Mouse (Mus musculus): ENCODE measurements around the gene Setmar.

Setmar gene

GRCm38 (mm10) chr6:108064918-108065526, at the start of gene Setmar:
Setmar (plus strand) TSS chr6:108065045.
- DNase-seq (ENCODE audit: low spot score): peak; percentile 94

GRCm38 (mm10) chr6:108021646-108022045, 43.2 kb upstream of the Setmar start:
- DNase-seq (ENCODE audit: low spot score): peak; percentile 15

- DNase-seq (ENCODE audit: low spot score): peak; percentile 65
Observed at GRCm38 (mm10) chr6:108055041-108055440, 9.8 kb upstream of the Setmar start.

- DNase-seq (ENCODE audit: low spot score): no peak
Observed at GRCm38 (mm10) chr6:108055946-108056345, 8.9 kb upstream of the Setmar start.

- DNase-seq (ENCODE audit: low spot score): no peak
Observed at GRCm38 (mm10) chr6:108057353-108057752, 7.5 kb upstream of the Setmar start.

GRCm38 (mm10) chr6:108058066-108058465, 6.8 kb upstream of the Setmar start:
- no peak for DNase-seq (ENCODE audit: low spot score)

GRCm38 (mm10) chr6:108061121-108061520, 3.7 kb upstream of the Setmar start:
- DNase-seq (ENCODE audit: low spot score): no peak

DNA sequence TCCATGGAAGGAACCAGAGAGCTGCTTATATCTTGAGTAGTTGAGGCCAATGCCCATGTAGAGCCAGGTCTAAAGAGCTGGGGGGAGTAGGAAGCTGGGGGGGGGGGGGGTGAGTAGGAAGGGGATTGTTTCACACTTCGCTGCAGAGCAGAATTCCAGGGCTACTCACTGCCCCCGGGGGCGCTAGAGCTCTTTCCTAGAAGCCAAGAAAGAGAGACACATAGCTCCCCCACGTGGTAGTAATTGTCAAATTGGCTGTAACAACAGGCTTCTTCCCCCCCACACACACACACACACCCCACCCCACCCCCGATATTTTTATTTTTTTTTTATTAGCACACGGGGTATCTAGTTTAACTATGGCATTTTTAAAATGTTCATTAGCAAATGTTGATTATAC, 738 bp downstream of the Setmar start:
- DNase-seq (ENCODE audit: low spot score): peak; percentile 72

- no peak for DNase-seq (ENCODE audit: low spot score)
Observed at GRCm38 (mm10) chr6:108070947-108071346, 6.1 kb downstream of the Setmar start.

DNA sequence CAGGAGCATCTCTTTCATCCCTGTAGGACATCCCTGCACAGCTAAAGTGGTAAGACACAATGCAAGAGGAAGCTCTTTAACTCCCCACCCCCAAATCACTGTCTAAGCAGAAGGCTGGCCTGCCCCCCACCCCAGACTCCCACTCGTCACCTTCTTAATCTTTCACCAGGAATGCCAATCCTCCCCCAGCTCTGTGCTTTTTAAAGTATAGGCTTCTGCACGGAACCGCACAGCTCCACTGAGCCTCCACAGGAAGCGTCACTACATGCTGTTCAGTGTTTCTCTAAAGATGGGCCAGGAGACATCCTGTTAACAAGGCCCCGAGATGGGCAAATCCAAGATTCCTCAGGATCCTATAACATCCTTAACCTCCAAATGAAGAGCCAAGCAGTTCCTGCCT, 8.2 kb downstream of the Setmar start:
- no peak for DNase-seq (ENCODE audit: low spot score)

- no peak for DNase-seq (ENCODE audit: low spot score)
Observed at GRCm38 (mm10) chr6:108073931-108074330, 9.1 kb downstream of the Setmar start.

DNA sequence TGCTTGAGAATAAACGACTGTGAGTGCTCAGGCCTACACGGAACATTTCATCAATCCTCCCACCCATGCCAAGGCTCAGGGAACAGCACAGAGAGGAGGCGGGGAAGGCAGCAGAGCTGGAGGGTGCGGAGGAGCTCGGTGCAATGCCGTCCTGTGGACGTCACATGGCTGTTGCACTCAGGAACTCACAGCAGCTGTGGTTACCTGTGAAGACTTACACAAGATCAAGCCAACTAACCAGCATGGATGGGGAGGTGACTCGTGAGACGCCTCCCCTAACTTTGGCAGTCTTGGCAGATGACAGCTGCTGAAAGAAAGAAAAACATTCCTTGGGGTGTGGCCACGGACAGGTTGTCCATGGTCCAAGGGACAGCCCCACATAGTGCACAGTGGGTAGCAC, 9.8 kb downstream of the Setmar start:
- no peak for DNase-seq (ENCODE audit: low spot score)

DNA sequence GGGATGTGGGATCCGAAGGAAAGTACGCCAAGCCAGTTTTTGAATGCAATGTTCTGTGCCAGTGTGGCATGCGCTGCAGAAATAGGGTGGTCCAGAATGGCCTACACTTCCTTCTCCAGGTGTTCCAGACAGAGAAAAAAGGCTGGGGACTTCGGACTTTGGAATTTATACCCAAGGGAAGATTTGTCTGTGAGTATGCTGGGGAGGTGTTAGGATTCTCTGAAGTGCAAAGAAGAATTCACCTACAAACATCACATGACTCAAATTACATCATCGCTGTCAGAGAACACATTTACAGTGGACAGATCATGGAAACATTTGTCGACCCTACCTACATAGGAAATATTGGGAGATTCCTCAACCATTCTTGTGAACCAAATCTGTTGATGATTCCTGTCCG, 11.0 kb downstream of the Setmar start:
- no peak for DNase-seq (ENCODE audit: low spot score)

DNA sequence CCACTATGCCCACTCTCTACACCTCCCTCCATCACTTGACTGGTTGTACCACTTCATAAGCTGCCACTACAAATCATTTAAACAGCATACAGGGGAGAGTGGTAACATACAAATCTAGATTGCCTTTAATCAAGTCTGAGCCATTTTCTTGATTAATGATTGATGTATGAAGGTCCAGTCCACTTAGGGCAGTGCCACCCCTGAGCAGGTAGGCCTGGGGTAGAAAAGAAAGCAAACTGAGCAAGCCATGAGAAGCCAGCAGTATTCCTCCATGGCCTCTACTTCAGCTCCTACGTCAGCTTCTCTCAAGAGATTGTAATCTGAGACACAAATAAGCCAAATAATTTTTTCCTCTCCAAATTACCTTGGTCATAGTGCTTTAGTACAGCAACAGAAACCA, 26.5 kb downstream of the Setmar start:
- DNase-seq (ENCODE audit: low spot score): no peak

GRCm38 (mm10) chr6:108092646-108093045, 27.8 kb downstream of the Setmar start:
- no peak for DNase-seq (ENCODE audit: low spot score)

DNA sequence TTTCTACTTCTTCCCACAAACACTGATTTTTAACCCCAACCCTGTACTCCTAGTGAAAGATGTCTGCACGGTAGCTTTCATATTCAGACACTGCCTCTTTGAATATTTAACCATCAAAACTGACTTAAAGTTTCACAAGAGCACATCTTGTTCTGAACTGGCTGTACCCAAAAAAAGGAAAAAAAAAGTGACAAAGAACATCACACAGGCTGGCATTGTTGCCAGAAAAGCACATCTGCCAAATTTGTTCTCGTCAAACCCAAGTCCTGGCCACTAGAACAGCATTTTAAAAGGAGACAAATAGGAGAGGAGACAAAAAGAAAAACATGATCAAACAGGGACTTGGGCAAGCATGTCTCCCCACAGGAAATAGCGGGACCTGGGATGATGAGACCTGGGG, 28.6 kb downstream of the Setmar start:
- DNase-seq (ENCODE audit: low spot score): no peak

DNA sequence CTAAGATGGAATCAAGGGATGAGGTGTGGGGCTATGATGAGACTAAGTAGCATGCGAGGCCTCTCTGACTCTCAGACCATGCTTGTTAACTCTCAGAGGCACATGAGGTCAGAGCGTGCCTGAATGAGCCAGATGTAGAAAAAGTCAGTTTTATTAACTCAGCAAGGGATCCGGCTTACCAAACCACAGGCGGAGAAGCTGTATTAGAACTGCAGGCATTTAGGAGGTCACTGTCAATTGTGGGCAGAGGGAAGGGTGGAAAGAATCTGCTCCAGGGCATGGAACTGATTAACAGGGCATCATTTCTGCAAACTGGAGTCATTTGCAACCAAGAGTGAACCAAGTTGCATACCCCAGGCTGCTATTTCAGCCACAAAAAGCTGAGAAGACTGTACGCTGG, 30.6 kb downstream of the Setmar start:
- DNase-seq (ENCODE audit: low spot score): no peak

GRCm38 (mm10) chr6:108098171-108098845, 33.5 kb downstream of the Setmar start:
- DNase-seq (ENCODE audit: low spot score): peak; percentile 81

GRCm38 (mm10) chr6:108098846-108099217, 34.0 kb downstream of the Setmar start:
- DNase-seq (ENCODE audit: low spot score): no peak

DNA sequence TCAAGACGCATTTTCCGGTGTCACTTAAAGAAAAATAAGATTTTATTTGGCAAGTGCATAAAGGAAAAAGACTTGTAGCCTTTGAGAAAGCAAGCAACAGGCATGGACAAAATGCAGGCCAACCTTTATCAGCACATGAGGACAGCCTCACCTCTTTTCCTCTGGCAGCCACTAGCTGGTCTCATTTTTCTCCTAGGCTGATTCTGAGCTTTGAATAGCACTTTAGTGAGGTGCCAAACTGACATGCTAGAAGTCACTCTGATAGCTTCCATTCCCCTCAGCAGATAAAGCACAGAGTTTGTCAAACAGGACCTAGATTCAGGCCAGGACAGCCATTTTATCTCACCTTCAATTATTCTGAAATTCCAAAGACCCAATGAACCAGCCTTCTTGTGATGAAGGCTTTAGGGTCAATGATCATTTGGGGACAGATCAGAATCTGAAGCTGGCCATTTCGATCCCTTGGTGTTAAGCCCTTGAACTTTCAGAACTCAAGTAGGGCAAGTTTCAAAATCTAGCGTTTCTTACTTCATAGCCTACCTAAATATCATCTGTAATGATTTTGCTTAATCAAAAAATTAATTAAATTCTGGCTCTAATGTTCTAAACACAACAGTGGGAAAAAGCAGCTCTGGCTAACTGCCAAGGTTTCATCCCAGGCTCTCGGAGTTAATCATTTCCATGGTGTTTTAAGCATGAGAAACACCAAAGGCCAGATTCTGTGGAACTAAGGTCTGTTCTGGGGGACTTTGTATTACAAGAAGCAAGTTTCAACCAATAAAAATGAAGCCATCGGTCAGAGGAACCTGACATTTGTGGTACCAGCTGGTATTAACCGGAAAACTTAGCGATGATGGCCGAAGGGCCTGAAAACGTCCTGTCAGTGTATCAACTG, 37.3 kb downstream of the Setmar start:
- DNase-seq (ENCODE audit: low spot score): no peak

GRCm38 (mm10) chr6:108107376-108107775, 42.5 kb downstream of the Setmar start:
- no peak for DNase-seq (ENCODE audit: low spot score)

DNA sequence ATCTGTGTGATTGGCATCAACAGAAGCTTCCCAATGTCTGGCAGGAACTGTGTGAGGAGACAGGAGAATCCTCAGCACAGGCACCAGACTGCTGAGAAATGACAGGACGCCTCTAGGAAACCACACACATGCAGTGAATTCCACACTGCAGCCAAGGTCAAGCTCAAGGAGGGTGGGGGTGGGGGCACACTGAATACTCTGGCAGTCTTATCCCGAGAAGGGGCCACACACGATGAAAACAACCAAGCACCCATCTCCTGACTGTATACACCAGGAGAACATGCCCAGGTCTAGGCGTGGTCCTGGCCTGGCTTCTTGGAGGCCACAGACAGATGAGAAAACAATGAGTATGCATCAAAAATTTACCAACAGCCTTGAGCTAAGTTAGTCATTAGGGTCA, 45.5 kb downstream of the Setmar start:
- no peak for DNase-seq (ENCODE audit: low spot score)

- DNase-seq (ENCODE audit: low spot score): no peak
Observed at GRCm38 (mm10) chr6:108111693-108112092, 46.8 kb downstream of the Setmar start.
